Mouse (Mus musculus) intestine, embryonic 15.5 days (tissue): Measurements from ENCODE around the gene Vps41. TPM values are rescaled to one million over a fixed set of nuclear protein-coding genes. Genes with fewer than 3 reads are reported as not detected.

Experiments
- ATAC-seq: fragments of 200-750 bp; cut with Nextera tagmentation; 2 replicates; pipeline ENCODE4 v1.8.0; 2017; ENCODE audit warnings: moderate TSS enrichment, moderate library complexity
- H3K27ac ChIP-seq: fragments of 300-500 bp; sonication (generic); 2 replicates; pipeline ENCODE4 v1.5.1; 2015; ENCODE audit warnings: mild to moderate bottlenecking, inconsistent platforms
- H3K27me3 ChIP-seq: fragments of 300-500 bp; sonication (generic); replicated peaks from 2 replicates; pipeline ENCODE4 v1.6.1; 2015; ENCODE audit warnings: inconsistent platforms
- H3K36me3 ChIP-seq: fragments of 300-500 bp; sonication (generic); 2 replicates; pipeline ENCODE4 v1.6.1; 2015; ENCODE audit warnings: inconsistent platforms
- H3K4me1 ChIP-seq: fragments of 300-500 bp; sonication (generic); replicated peaks from 2 replicates; pipeline ENCODE4 v1.6.1; 2015; ENCODE audit warnings: inconsistent platforms
- H3K4me2 ChIP-seq: fragments of 300-500 bp; sonication (generic); replicated peaks from 2 replicates; pipeline ENCODE4 v1.6.1; 2015; ENCODE audit warnings: mild to moderate bottlenecking, inconsistent platforms
- H3K4me3 ChIP-seq: fragments of 300-500 bp; sonication (generic); replicated peaks from 2 replicates; pipeline ENCODE4 v1.5.1; 2015; ENCODE audit warnings: inconsistent platforms
- H3K9ac ChIP-seq: fragments of 300-500 bp; sonication (generic); 2 replicates; pipeline ENCODE4 v1.6.1; 2015; ENCODE audit warnings: inconsistent platforms
- H3K9me3 ChIP-seq: fragments of 300-500 bp; sonication (generic); 2 replicates; pipeline ENCODE4 v1.6.1; 2016; ENCODE audit warnings: inconsistent platforms
- WGBS: fragments of 180-500 bp; shearing (Covaris S2); methylation state at CpG from one replicate; pipeline ENCODE4 v1.1.7; 2015; 5-methylcytosine and 5-hydroxymethylcytosine counted together
- polyA plus RNA-seq: library from polyadenylated mRNA; unstranded; fragments of >200 nt; fragmentation: Nextera tagmentation; extraction: Ambion mirVana; gene quantifications from 2 replicates; pipeline ENCODE4 v1.2.1, GENCODE M21; 2015

Vps41 gene
- polyA plus RNA-seq, 1 experiment from 2014 or later, result 60.0 TPM

GRCm38 (mm10) chr13:18800434-18800833 is 83.3 kb downstream of the Vps41 start:
- WGBS, result 78% methylated on average over 3 of the region's 3 CpGs
- H3K9ac ChIP-seq, result no peak overlapping the region
- no peak overlapping the region for H3K4me3 ChIP-seq
- H3K27ac ChIP-seq, result no peak overlapping the region
- H3K9me3 ChIP-seq, result no peaks in the 10 kb centered on the region
- no peaks in the 10 kb centered on the region for H3K27me3 ChIP-seq
- no peaks in the 10 kb centered on the region for H3K4me1 ChIP-seq
- no peak for ATAC-seq
- H3K36me3 ChIP-seq, result no peaks in the 10 kb centered on the region
- H3K4me2 ChIP-seq, result no peak overlapping the region

GRCm38 (mm10) chr13:18809465-18809864 is 92.4 kb downstream of the Vps41 start:
- H3K36me3 ChIP-seq, result no peaks in the 10 kb centered on the region
- no peaks in the 10 kb centered on the region for H3K4me1 ChIP-seq
- no peak overlapping the region for H3K27ac ChIP-seq
- H3K4me2 ChIP-seq, result no peak overlapping the region
- WGBS, result 76% methylated on average over 4 of the region's 4 CpGs
- H3K4me3 ChIP-seq, result no peak overlapping the region
- no peaks in the 10 kb centered on the region for H3K9me3 ChIP-seq
- no peak for ATAC-seq
- H3K27me3 ChIP-seq, result no peaks in the 10 kb centered on the region
- no peak overlapping the region for H3K9ac ChIP-seq

GRCm38 (mm10) chr13:18809978-18810675 is 93.0 kb downstream of the Vps41 start:
- Histone ChIP-seq H3K4me3 (no peak overlapping the region), H3K36me3 (no peaks in the 10 kb centered on the region), H3K27ac (no peak overlapping the region), H3K4me2 (no peak overlapping the region), H3K9ac (no peak overlapping the region), H3K4me1 (no peaks in the 10 kb centered on the region), H3K9me3 (no peaks in the 10 kb centered on the region), H3K27me3 (no peaks in the 10 kb centered on the region)
- ATAC-seq, result peak; percentile 66; the same call in 1 of the 2 replicates
- 17% methylated on average over 11 of the region's 11 CpGs for WGBS

- ATAC-seq, result no peak
- H3K27me3 ChIP-seq, result no peaks in the 10 kb centered on the region
- no peak overlapping the region for H3K4me3 ChIP-seq
- H3K9me3 ChIP-seq, result no peaks in the 10 kb centered on the region
- no peaks in the 10 kb centered on the region for H3K4me1 ChIP-seq
- H3K9ac ChIP-seq, result no peak overlapping the region
- H3K36me3 ChIP-seq, result 0 out of 2 replicates have a peak, but pooled peaks cover 3% of the 10 kb centered on the region
- no peak overlapping the region for H3K4me2 ChIP-seq
- H3K27ac ChIP-seq, result no peak overlapping the region
- 73% methylated on average over 10 of the region's 10 CpGs for WGBS
These were observed 107.5 kb downstream of the Vps41 start for GRCm38 (mm10) chr13:18824420-18825123.

- Histone ChIP-seq H3K36me3 (0 out of 2 replicates have a peak, but pooled peaks cover 3% of the 10 kb centered on the region), H3K27me3 (no peaks in the 10 kb centered on the region), H3K9me3 (no peaks in the 10 kb centered on the region), H3K4me1 (no peaks in the 10 kb centered on the region), H3K4me2 (no peak overlapping the region), H3K27ac (no peak overlapping the region), H3K4me3 (no peak overlapping the region), H3K9ac (no peak overlapping the region)
- ATAC-seq, result no peak
- WGBS, result 85% methylated on average over 10 of the region's 10 CpGs
These were observed 109.9 kb downstream of the Vps41 start for GRCm38 (mm10) chr13:18827029-18827428.

GRCm38 (mm10) chr13:18830486-18830885 is 113.4 kb downstream of the Vps41 start:
- Histone ChIP-seq H3K27me3 (no peaks in the 10 kb centered on the region), H3K9ac (no peak overlapping the region), H3K36me3 (0 out of 2 replicates have a peak, but pooled peaks cover 3% of the 10 kb centered on the region), H3K4me3 (no peak overlapping the region), H3K9me3 (no peaks in the 10 kb centered on the region), H3K27ac (no peak overlapping the region), H3K4me2 (no peak overlapping the region), H3K4me1 (no peaks in the 10 kb centered on the region)
- ATAC-seq, result no peak
- 82% methylated on average over 3 of the region's 3 CpGs for WGBS

- no peaks in the 10 kb centered on the region for H3K9me3 ChIP-seq
- no peaks in the 10 kb centered on the region for H3K4me1 ChIP-seq
- H3K4me3 ChIP-seq, result no peak overlapping the region
- no peaks in the 10 kb centered on the region for H3K27me3 ChIP-seq
- WGBS, result 85% methylated on average over 4 of the region's 4 CpGs
- H3K36me3 ChIP-seq, result no peaks in the 10 kb centered on the region
- no peak overlapping the region for H3K4me2 ChIP-seq
- ATAC-seq, result no peak
- H3K27ac ChIP-seq, result no peak overlapping the region
- no peak overlapping the region for H3K9ac ChIP-seq
These were observed 122.1 kb downstream of the Vps41 start for GRCm38 (mm10) chr13:18839231-18839630.

GRCm38 (mm10) chr13:18840366-18840765 is 123.3 kb downstream of the Vps41 start:
- H3K9ac ChIP-seq, result no peak overlapping the region
- no peaks in the 10 kb centered on the region for H3K36me3 ChIP-seq
- H3K4me3 ChIP-seq, result no peak overlapping the region
- WGBS, result 70% methylated on average over 4 of the region's 4 CpGs
- ATAC-seq, result no peak
- H3K4me2 ChIP-seq, result no peak overlapping the region
- H3K4me1 ChIP-seq, result no peaks in the 10 kb centered on the region
- H3K27me3 ChIP-seq, result no peaks in the 10 kb centered on the region
- H3K9me3 ChIP-seq, result no peaks in the 10 kb centered on the region
- H3K27ac ChIP-seq, result no peak overlapping the region

GRCm38 (mm10) chr13:18841019-18841418 is 123.9 kb downstream of the Vps41 start:
- Histone ChIP-seq H3K4me3 (no peak overlapping the region), H3K9me3 (no peaks in the 10 kb centered on the region), H3K27ac (no peak overlapping the region), H3K4me2 (no peak overlapping the region), H3K4me1 (no peaks in the 10 kb centered on the region), H3K36me3 (no peaks in the 10 kb centered on the region), H3K27me3 (no peaks in the 10 kb centered on the region), H3K9ac (no peak overlapping the region)
- no peak for ATAC-seq
- 77% methylated on average over 2 of the region's 2 CpGs for WGBS

GRCm38 (mm10) chr13:18841752-18842282 is 124.7 kb downstream of the Vps41 start:
- no peak overlapping the region for H3K9ac ChIP-seq
- no peaks in the 10 kb centered on the region for H3K27me3 ChIP-seq
- H3K4me1 ChIP-seq, result no peaks in the 10 kb centered on the region
- H3K4me3 ChIP-seq, result no peak overlapping the region
- 86% methylated on average over 6 of the region's 6 CpGs for WGBS
- no peak for ATAC-seq
- no peak overlapping the region for H3K4me2 ChIP-seq
- H3K9me3 ChIP-seq, result no peaks in the 10 kb centered on the region
- no peaks in the 10 kb centered on the region for H3K36me3 ChIP-seq
- no peak overlapping the region for H3K27ac ChIP-seq

GRCm38 (mm10) chr13:18842556-18842955 is 125.5 kb downstream of the Vps41 start:
- H3K9ac ChIP-seq, result no peak overlapping the region
- H3K27me3 ChIP-seq, result no peaks in the 10 kb centered on the region
- H3K4me1 ChIP-seq, result no peaks in the 10 kb centered on the region
- 86% methylated on average over 4 of the region's 4 CpGs for WGBS
- no peak overlapping the region for H3K4me2 ChIP-seq
- ATAC-seq, result no peak
- no peak overlapping the region for H3K27ac ChIP-seq
- H3K36me3 ChIP-seq, result no peaks in the 10 kb centered on the region
- no peaks in the 10 kb centered on the region for H3K9me3 ChIP-seq
- H3K4me3 ChIP-seq, result no peak overlapping the region

- H3K4me1 ChIP-seq, result no peaks in the 10 kb centered on the region
- WGBS, result 95% methylated on average over 1 of the region's 1 CpGs
- H3K27ac ChIP-seq, result no peak overlapping the region
- H3K4me3 ChIP-seq, result no peak overlapping the region
- no peaks in the 10 kb centered on the region for H3K27me3 ChIP-seq
- no peaks in the 10 kb centered on the region for H3K9me3 ChIP-seq
- no peak for ATAC-seq
- no peaks in the 10 kb centered on the region for H3K36me3 ChIP-seq
- no peak overlapping the region for H3K4me2 ChIP-seq
- no peak overlapping the region for H3K9ac ChIP-seq
These were observed 126.5 kb downstream of the Vps41 start for GRCm38 (mm10) chr13:18843546-18843945.
